Mouse (Mus musculus): ENCODE measurements around the gene Cfb.
"Not testable (repeated sequence)": the region's sequence is repeated elsewhere in the genome, so short reads cannot be mapped to it uniquely, and the experiment has no call there.

Cfb gene

DNA sequence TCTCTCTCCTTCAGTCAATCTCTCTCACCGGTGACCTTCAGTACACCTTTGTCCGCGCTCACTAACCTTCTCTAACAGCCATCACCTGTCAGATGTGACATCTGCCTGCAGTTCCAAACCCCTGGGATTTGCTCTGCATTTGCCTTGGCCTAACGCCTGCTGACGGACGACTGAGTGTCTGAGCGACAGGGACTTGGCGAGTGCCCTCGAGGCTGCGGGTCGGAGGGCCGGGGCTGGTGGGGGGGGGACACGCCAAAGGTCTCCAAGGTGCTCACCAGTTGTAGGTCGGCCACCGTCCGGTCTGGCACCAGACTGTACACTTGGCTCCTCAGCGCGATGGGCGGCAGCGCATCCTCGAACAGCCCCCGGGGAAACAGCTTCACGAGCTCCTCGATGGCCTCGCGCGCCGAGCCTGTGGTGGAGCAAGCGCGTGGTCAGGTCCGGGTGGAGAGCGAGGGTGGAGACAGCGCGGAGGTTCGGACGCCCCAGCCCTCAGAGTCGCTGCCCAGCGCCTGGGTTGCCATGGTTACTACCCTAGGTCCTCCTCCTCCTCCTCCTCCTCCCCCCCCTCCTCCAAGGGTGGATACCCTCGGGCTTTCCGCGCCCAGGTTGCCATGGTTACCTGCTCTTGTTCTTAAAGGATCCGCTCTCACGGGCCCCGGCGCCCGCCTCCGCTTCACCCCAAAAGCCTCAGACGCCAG lies 26.0 kb downstream of the Cfb start:
- no peak for DNase-seq

GRCm38 (mm10) chr17:34830776-34831175 lies 31.5 kb downstream of the Cfb start:
- not testable (repeated sequence) for DNase-seq

GRCm38 (mm10) chr17:34814818-34815370 lies 47.4 kb downstream of the Cfb start:
- DNase-seq: no peak

- DNase-seq: peak; percentile 17
These were observed 48.6 kb downstream of the Cfb start for GRCm38 (mm10) chr17:34813747-34814146.

DNA sequence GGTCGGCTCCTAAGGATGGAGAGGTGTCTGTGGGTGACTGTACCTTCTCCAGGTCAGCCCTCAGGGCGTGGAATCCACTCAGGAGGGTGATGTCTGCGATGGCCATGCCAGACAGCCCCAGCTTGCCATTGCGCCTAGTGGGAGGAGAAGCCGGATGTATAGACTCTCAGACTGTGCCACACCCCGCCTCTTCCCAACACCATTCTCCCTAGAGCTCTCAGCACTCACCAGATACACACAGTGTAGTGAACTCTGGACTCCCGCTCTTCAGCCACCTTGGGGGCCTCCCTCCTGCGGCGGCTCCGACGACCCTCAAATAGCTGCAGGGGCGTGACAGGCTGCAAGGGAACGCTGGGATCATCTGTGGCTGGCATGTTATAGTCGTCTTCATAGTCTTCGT lies 51.0 kb downstream of the Cfb start:
- no peak for DNase-seq

DNA sequence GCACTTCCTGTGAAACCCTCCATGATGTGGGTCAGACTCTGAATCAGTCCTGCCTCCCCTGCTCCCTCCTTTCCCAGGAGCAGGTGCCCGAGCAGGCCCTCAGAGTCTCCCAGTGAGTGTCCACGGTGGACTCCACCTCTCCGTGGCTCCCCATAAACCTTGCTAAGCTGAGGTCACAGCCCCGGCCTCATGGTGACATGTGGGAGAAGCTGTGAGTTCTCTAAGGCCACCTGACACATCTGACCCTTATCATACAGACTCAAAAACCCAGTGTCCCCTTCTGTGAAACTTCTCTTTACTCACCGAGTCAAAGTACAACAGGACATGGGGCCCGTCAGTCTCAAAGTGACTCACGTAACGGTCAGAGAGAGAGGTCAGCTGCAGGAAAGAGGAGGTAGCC lies 51.5 kb downstream of the Cfb start:
- DNase-seq: not testable (repeated sequence)

- not testable (repeated sequence) for DNase-seq
These were observed 51.9 kb downstream of the Cfb start for GRCm38 (mm10) chr17:34810411-34810810.

DNA sequence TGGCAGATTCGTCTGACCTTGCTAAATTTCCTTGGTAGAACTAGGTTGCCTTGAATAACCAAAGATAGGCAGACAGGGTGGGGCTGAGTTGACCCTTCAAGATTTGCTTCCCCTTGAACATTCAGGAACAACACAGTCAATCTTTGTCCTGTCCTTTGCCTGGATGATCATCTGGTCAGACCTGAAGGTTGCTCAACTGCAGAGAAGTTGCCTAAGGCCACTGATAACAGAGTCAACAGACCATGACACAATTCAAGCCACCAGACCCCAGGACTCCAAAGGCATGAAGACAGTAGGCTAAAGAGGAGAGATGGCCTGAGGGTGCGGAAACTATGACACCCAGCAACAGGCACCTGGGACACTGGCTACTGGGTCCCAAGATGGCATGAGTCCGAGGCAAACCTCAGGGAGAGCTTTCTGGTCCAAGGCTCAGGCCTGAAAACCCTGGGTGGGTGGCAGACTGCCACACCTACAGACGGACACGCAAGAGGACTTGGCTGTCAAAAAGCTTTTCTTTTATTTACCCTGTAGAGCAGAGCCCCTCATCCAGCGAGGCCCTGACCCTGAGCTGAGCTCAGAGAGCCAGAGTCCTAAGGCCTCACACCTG lies 53.6 kb downstream of the Cfb start:
- no peak for DNase-seq

DNA sequence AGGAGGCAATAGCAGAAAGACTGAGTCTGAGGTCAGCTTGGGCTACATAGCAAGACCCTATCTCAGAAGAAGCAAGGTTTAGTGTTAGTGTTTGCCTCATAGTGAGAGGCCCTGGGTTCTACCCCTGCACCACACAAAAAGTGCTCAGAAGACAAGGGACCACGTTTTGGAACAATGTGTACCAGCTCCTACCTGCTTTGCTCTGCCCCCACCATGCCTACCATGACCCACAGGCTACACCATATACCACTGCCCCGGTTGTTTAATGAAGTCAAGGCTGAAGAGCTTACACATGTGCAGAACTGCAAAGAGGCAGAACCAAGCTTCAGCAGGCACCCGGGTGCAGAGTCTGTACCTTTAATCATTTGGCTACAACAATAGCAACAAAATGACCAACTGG lies 55.1 kb downstream of the Cfb start:
- DNase-seq: no peak

Data from embryo, embryonic 11 days (tissue).